ENCODE assay signal across 19 mouse cellular contexts in genomic region chr16:34297911-34298682, GRCm38 (mm10).
A peak's percentile ranks its signal among the peaks of the same experiment; 100 is the strongest.
DNase-seq lines count a peak whose midpoint lies in the region; ATAC-seq and TF ChIP-seq lines count a peak whose summit lies in the region.
"Had no signal": no experiment of that assay in that cellular context is flagged by ENCODE, and none has a peak within 500 bp of the region (broad histone marks: within the 10 kb centered on the region; RNA-seq: fewer than 3 reads in every experiment).

No protein-coding gene starts in this region.

- peak overlapping the region; percentile 64 for H3K27ac ChIP-seq in layer of hippocampus, adult 2 months
- H3K27ac ChIP-seq: embryonic facial prominence, embryonic 10.5 days; embryonic facial prominence, embryonic 12.5 days; forebrain, embryonic 13.5 days; forebrain, embryonic 15.5 days had no signal

- ATAC-seq in cerebellum, adult (ENCODE audit: insufficient number of reproducible peaks, low FRiP score, low TSS enrichment): no peak
- ATAC-seq: forebrain, embryonic 13.5 days; forebrain, embryonic 15.5 days; forebrain, postnatal 0 days had no signal

- DNase-seq in layer of hippocampus, adult 2 months (ENCODE audit: low spot score in 2 of 2): peak in 1 of 2 experiments; percentile 39
- DNase-seq in layer of hippocampus, adult 11-12 months (ENCODE audit: low spot score): no peak
- DNase-seq in brain, adult 2 months (ENCODE audit: low read depth, low spot score): peak; percentile 61
- DNase-seq in brain, embryonic 14.5 days (ENCODE audit: low read depth): peak; percentile 30
- DNase-seq in spleen, postnatal 10 days (ENCODE audit: low spot score in 2 of 2): no peak
- DNase-seq: adrenal gland, adult 2 months; adrenal gland, postnatal 10 days; adrenal gland, postnatal 25 days; cerebellum, adult 11-12 months; cerebellum, adult 2 months; cerebellum, adult 9-10 months; cerebellum, postnatal 10 days; cerebellum, postnatal 25 days; forebrain, postnatal 0 days had no signal

- TF ChIP-seq POLR2A in brain, embryonic 14.5 days (IDR thresholded peaks at IDR 0.05; ENCODE audit: borderline replicate concordance, extremely low read depth, insufficient read depth, insufficient read length, poor library complexity, severe bottlenecking): no peak

- TF ChIP-seq CTCF in layer of hippocampus, adult 2 months (conservative IDR thresholded peaks at IDR 0.05): no peak
- TF ChIP-seq CTCF in brain, embryonic 14.5 days (IDR thresholded peaks at IDR 0.05; ENCODE audit: borderline replicate concordance, extremely low read depth, insufficient read depth, insufficient read length): no peak

- no peak overlapping the region for H3K4me3 ChIP-seq in layer of hippocampus, adult 2 months
- H3K4me3 ChIP-seq: embryonic facial prominence, embryonic 10.5 days; embryonic facial prominence, embryonic 12.5 days; forebrain, embryonic 13.5 days; forebrain, embryonic 15.5 days had no signal

Comparison
In these comparisons a context has a peak if more than half of its experiments do, and no peak if none do; other contexts are left out.
1. DNase-seq: peak in brain, adult 2 months (single experiment) and brain, embryonic 14.5 days (single experiment); none in layer of hippocampus, adult 11-12 months (single experiment) and spleen, postnatal 10 days (0 of 2).